Mouse (Mus musculus) limb, embryonic 12.5 days (tissue): ENCODE data around the gene Tac4. TPM values are rescaled to one million over a fixed set of nuclear protein-coding genes. Genes with fewer than 3 reads are reported as not detected.
A peak's percentile ranks its signal among the peaks of the same experiment; 100 is the strongest.

Source experiments
- ATAC-seq: fragments of 200-750 bp; cut with Nextera tagmentation; 2 replicates; pipeline ENCODE4 v1.8.0; 2017; ENCODE audit warnings: low read depth, moderate TSS enrichment; ENCODE audit not compliant: insufficient number of reproducible peaks, insufficient read depth, low FRiP score, low TSS enrichment
- H3K27ac ChIP-seq: fragments of 300-500 bp; sonication (generic); 2 replicates; pipeline ENCODE4 v1.5.1; 2016; ENCODE audit warnings: mild to moderate bottlenecking, moderate library complexity
- H3K27me3 ChIP-seq: fragments of 300-500 bp; sonication (generic); 2 replicates; pipeline ENCODE4 v1.6.1; 2016; ENCODE audit warnings: mild to moderate bottlenecking, moderate library complexity
- H3K36me3 ChIP-seq: fragments of 300-500 bp; sonication (generic); 2 replicates; pipeline ENCODE4 v1.6.1; 2016; ENCODE audit warnings: mild to moderate bottlenecking, moderate library complexity
- H3K4me1 ChIP-seq: fragments of 300-500 bp; sonication (generic); replicated peaks from 2 replicates; pipeline ENCODE4 v1.6.1; 2016
- H3K4me2 ChIP-seq: fragments of 300-500 bp; sonication (generic); 2 replicates; pipeline ENCODE4 v1.6.1; 2016; ENCODE audit warnings: mild to moderate bottlenecking, moderate library complexity
- H3K4me3 ChIP-seq: fragments of 300-500 bp; sonication (generic); replicated peaks from 2 replicates; pipeline ENCODE4 v1.5.1; 2016; ENCODE audit warnings: mild to moderate bottlenecking
- H3K9ac ChIP-seq: fragments of 300-500 bp; sonication (generic); replicated peaks from 2 replicates; pipeline ENCODE4 v1.6.1; 2016; ENCODE audit warnings: mild to moderate bottlenecking, moderate library complexity
- H3K9me3 ChIP-seq: fragments of 300-500 bp; sonication (generic); 2 replicates; pipeline ENCODE4 v1.6.1; 2016; ENCODE audit warnings: mild to moderate bottlenecking, moderate library complexity
- WGBS: fragments of 180-500 bp; shearing (Covaris S2); methylation state at CpG from one replicate; pipeline ENCODE4 v1.1.7; 2016; 5-methylcytosine and 5-hydroxymethylcytosine counted together
- polyA plus RNA-seq: library from polyadenylated mRNA; unstranded; fragments of >200 nt; fragmentation: Nextera tagmentation; extraction: Ambion mirVana; gene quantifications from 2 replicates; pipeline ENCODE4 v1.2.1, GENCODE M21; 2016

Tac4 gene
- polyA plus RNA-seq, 1 experiment from 2014 or later, result not detected

GRCm38 (mm10) chr11:95259088-95259849, 2.1 kb upstream of the Tac4 start:
- Histone ChIP-seq H3K36me3 (no peaks in the 10 kb centered on the region), H3K27ac (peak overlapping the region; percentile 64), H3K9me3 (no peaks in the 10 kb centered on the region), H3K4me3 (peak overlapping the region; percentile 59), H3K4me2 (peak overlapping the region; percentile 92), H3K27me3 (peaks cover 8% of the 10 kb centered on the region; the same call in 1 of the 2 replicates), H3K4me1 (peaks cover 5% of the 10 kb centered on the region), H3K9ac (peak overlapping the region; percentile 70)
- ATAC-seq, result peak; percentile 40; the same call in 1 of the 2 replicates
- WGBS, result under 1% methylated on average over 73 of the region's 73 CpGs

- 19% methylated on average over 11 of the region's 11 CpGs for whole genome bisulfite sequencing
- no peak for ATAC-seq
- Histone ChIP-seq H3K9ac (no peak overlapping the region), H3K27me3 (peaks cover 3% of the 10 kb centered on the region; the same call in 1 of the 2 replicates), H3K36me3 (peaks cover 16% of the 10 kb centered on the region), H3K4me2 (no peak overlapping the region), H3K27ac (0 out of 2 replicates have a peak overlapping the region, but pooled peaks have one; percentile 13), H3K4me3 (no peak overlapping the region), H3K4me1 (peaks cover 5% of the 10 kb centered on the region), H3K9me3 (no peaks in the 10 kb centered on the region)
Observed at GRCm38 (mm10) chr11:95263816-95264454, 2.6 kb downstream of the Tac4 start.

- Histone ChIP-seq H3K4me1 (peaks cover 5% of the 10 kb centered on the region), H3K9me3 (no peaks in the 10 kb centered on the region), H3K4me2 (no peak overlapping the region), H3K9ac (no peak overlapping the region), H3K4me3 (no peak overlapping the region), H3K27me3 (peaks cover 3% of the 10 kb centered on the region; the same call in 1 of the 2 replicates), H3K36me3 (peaks cover 22% of the 10 kb centered on the region), H3K27ac (no peak overlapping the region)
- 74% methylated on average over 4 of the region's 4 CpGs for WGBS
- ATAC-seq, result no peak
Observed at GRCm38 (mm10) chr11:95264455-95265013, 3.2 kb downstream of the Tac4 start.

- WGBS, result 51% methylated on average over 6 of the region's 6 CpGs
- Histone ChIP-seq H3K4me3 (no peak overlapping the region), H3K27ac (no peak overlapping the region), H3K4me1 (peaks cover 5% of the 10 kb centered on the region), H3K9me3 (no peaks in the 10 kb centered on the region), H3K4me2 (no peak overlapping the region), H3K9ac (no peak overlapping the region), H3K27me3 (no peaks in the 10 kb centered on the region), H3K36me3 (peaks cover 44% of the 10 kb centered on the region)
- ATAC-seq, result no peak
Observed at GRCm38 (mm10) chr11:95266540-95267245, 5.4 kb downstream of the Tac4 start.

- Histone ChIP-seq H3K4me1 (no peaks in the 10 kb centered on the region), H3K27me3 (no peaks in the 10 kb centered on the region), H3K9ac (no peak overlapping the region), H3K4me3 (no peak overlapping the region), H3K4me2 (no peak overlapping the region), H3K27ac (no peak overlapping the region), H3K36me3 (peaks cover 98% of the 10 kb centered on the region), H3K9me3 (no peaks in the 10 kb centered on the region)
- WGBS, result 90% methylated on average over 5 of the region's 5 CpGs
- no peak for ATAC-seq
Observed at GRCm38 (mm10) chr11:95273661-95274060, 12.3 kb downstream of the Tac4 start.

- H3K4me3 ChIP-seq, result no peak overlapping the region
- H3K27ac ChIP-seq, result no peak overlapping the region
- H3K4me2 ChIP-seq, result no peak overlapping the region
- H3K9ac ChIP-seq, result no peak overlapping the region
- H3K4me1 ChIP-seq, result no peaks in the 10 kb centered on the region
- H3K36me3 ChIP-seq, result peaks cover 99% of the 10 kb centered on the region
- H3K27me3 ChIP-seq, result no peaks in the 10 kb centered on the region
- WGBS, result 81% methylated on average over 3 of the region's 3 CpGs
- no peak for ATAC-seq
- no peaks in the 10 kb centered on the region for H3K9me3 ChIP-seq
Observed at GRCm38 (mm10) chr11:95274613-95275012, 13.3 kb downstream of the Tac4 start.

- no peak overlapping the region for H3K27ac ChIP-seq
- ATAC-seq, result no peak
- no peaks in the 10 kb centered on the region for H3K27me3 ChIP-seq
- H3K9ac ChIP-seq, result no peak overlapping the region
- 92% methylated on average over 6 of the region's 6 CpGs for WGBS
- no peaks in the 10 kb centered on the region for H3K9me3 ChIP-seq
- H3K4me3 ChIP-seq, result no peak overlapping the region
- H3K36me3 ChIP-seq, result peaks cover 98% of the 10 kb centered on the region
- no peaks in the 10 kb centered on the region for H3K4me1 ChIP-seq
- no peak overlapping the region for H3K4me2 ChIP-seq
Observed at GRCm38 (mm10) chr11:95276056-95276455, 14.7 kb downstream of the Tac4 start.

GRCm38 (mm10) chr11:95279061-95279659, 17.8 kb downstream of the Tac4 start:
- no peak for ATAC-seq
- H3K4me3 ChIP-seq, result no peak overlapping the region
- H3K9me3 ChIP-seq, result no peaks in the 10 kb centered on the region
- H3K9ac ChIP-seq, result no peak overlapping the region
- no peak overlapping the region for H3K4me2 ChIP-seq
- H3K27ac ChIP-seq, result no peak overlapping the region
- H3K4me1 ChIP-seq, result no peaks in the 10 kb centered on the region
- H3K36me3 ChIP-seq, result peaks cover 98% of the 10 kb centered on the region
- H3K27me3 ChIP-seq, result no peaks in the 10 kb centered on the region
- 87% methylated on average over 4 of the region's 4 CpGs for WGBS

- H3K4me1 ChIP-seq, result no peaks in the 10 kb centered on the region
- H3K9me3 ChIP-seq, result no peaks in the 10 kb centered on the region
- no peak overlapping the region for H3K9ac ChIP-seq
- no peak for ATAC-seq
- no peaks in the 10 kb centered on the region for H3K27me3 ChIP-seq
- no peak overlapping the region for H3K4me3 ChIP-seq
- WGBS, result 93% methylated on average over 5 of the region's 5 CpGs
- H3K27ac ChIP-seq, result no peak overlapping the region
- no peak overlapping the region for H3K4me2 ChIP-seq
- H3K36me3 ChIP-seq, result peaks cover 97% of the 10 kb centered on the region
Observed at GRCm38 (mm10) chr11:95282331-95282730, 21.0 kb downstream of the Tac4 start.

- 83% methylated on average over 4 of the region's 4 CpGs for WGBS
- no peak overlapping the region for H3K27ac ChIP-seq
- peaks cover 90% of the 10 kb centered on the region for H3K36me3 ChIP-seq
- no peaks in the 10 kb centered on the region for H3K4me1 ChIP-seq
- ATAC-seq, result no peak
- no peak overlapping the region for H3K4me3 ChIP-seq
- H3K27me3 ChIP-seq, result no peaks in the 10 kb centered on the region
- no peaks in the 10 kb centered on the region for H3K9me3 ChIP-seq
- H3K4me2 ChIP-seq, result no peak overlapping the region
- H3K9ac ChIP-seq, result no peak overlapping the region
Observed at GRCm38 (mm10) chr11:95291998-95292397, 30.7 kb downstream of the Tac4 start.
